Mouse (Mus musculus) MEL (cell line): ENCODE results near the gene Hadha. TPM values are rescaled to one million over a fixed set of nuclear protein-coding genes. Genes with fewer than 3 reads are reported as not detected.

Experiments
- DNase-seq: peaks from one replicate; pipeline ENCODE4 v3.0.0; 2011; ENCODE audit warnings: low read depth, low spot score
- H3K27ac ChIP-seq: 2 replicates; pipeline ENCODE4 v1.5.1; 2012; ENCODE audit warnings: low read depth, mild to moderate bottlenecking, control low read depth, low read length, moderate library complexity; ENCODE audit not compliant: control insufficient read depth
- H3K27me3 ChIP-seq, 2 experiments: fragments of 150-350 bp in 1 of 2; sonication (generic) in 1 of 2; 2 replicates each; pipeline ENCODE4 v1.6.1; 2012; ENCODE audit warnings: low read length in 2 of 2, mild to moderate bottlenecking in 2 of 2, improper control_type of control experiment in 1 of 2, moderate library complexity in 1 of 2; ENCODE audit not compliant: insufficient read depth in 2 of 2, control insufficient read depth in 1 of 2
- H3K36me3 ChIP-seq, 2 experiments: 2 replicates each; pipeline ENCODE4 v1.6.1; 2012 to 2014; ENCODE audit warnings: low read length in 2 of 2, improper control_type of control experiment in 1 of 2, inconsistent platforms in 1 of 2, mild to moderate bottlenecking in 1 of 2; ENCODE audit not compliant: insufficient read depth in 2 of 2, control insufficient read depth in 1 of 2
- H3K4me1 ChIP-seq, 2 experiments: fragments of 150-350 bp in 1 of 2; sonication (generic) in 1 of 2; 2 replicates each; pipeline ENCODE4 v1.6.1; 2012; ENCODE audit warnings: low read length in 2 of 2, improper control_type of control experiment in 1 of 2, mild to moderate bottlenecking in 1 of 2; ENCODE audit not compliant: insufficient read depth in 2 of 2, control insufficient read depth in 1 of 2
- H3K4me3 ChIP-seq, 2 experiments: fragments of 150-350 bp in 1 of 2; sonication (generic) in 1 of 2; 2 replicates each; pipeline ENCODE4 v1.5.1; 2012; ENCODE audit warnings: low read depth in 2 of 2, low read length in 2 of 2, mild to moderate bottlenecking in 2 of 2, moderate library complexity in 2 of 2, control low read depth in 1 of 2, improper control_type of control experiment in 1 of 2; ENCODE audit not compliant: control insufficient read depth in 1 of 2, insufficient read depth in 1 of 2
- H3K79me2 ChIP-seq: 2 replicates; pipeline ENCODE4 v1.6.1; 2012; ENCODE audit warnings: mild to moderate bottlenecking, low read length, moderate library complexity; ENCODE audit not compliant: control insufficient read depth, poor library complexity, insufficient read depth
- H3K9ac ChIP-seq: 2 replicates; pipeline ENCODE4 v1.6.1; 2012; ENCODE audit warnings: low read depth, mild to moderate bottlenecking, control low read depth, low read length, moderate library complexity; ENCODE audit not compliant: control insufficient read depth, poor library complexity, severe bottlenecking
- H3K9me3 ChIP-seq: fragments of 150-350 bp; sonication (generic); replicated peaks from 2 replicates; pipeline ENCODE4 v1.6.1; 2012; ENCODE audit warnings: mild to moderate bottlenecking, low read length, improper control_type of control experiment, moderate library complexity; ENCODE audit not compliant: insufficient read depth
- BHLHE40 ChIP-seq: IDR thresholded peaks from 2 replicates; pipeline ENCODE4 v1.6.1; 2012; ENCODE audit warnings: low read depth, mild to moderate bottlenecking, inconsistent platforms, low read length, improper control_type of control experiment, borderline replicate concordance
- CHD1 ChIP-seq: IDR thresholded peaks from 2 replicates; pipeline ENCODE4 v1.6.1; 2012; ENCODE audit warnings: low read depth, mild to moderate bottlenecking, inconsistent platforms, low read length, improper control_type of control experiment
- CTCF ChIP-seq, 3 experiments: IDR thresholded peaks in 2 of 3; conservative IDR thresholded peaks in 1 of 3; 2 replicates each; pipeline ENCODE4 v1.5.1; 2011 to 2012; ENCODE audit warnings: low read length in 3 of 3, low read depth in 2 of 3, mild to moderate bottlenecking in 2 of 3, improper control_type of control experiment in 1 of 3, inconsistent platforms in 1 of 3, mixed read lengths in 1 of 3, moderate library complexity in 1 of 3; ENCODE audit not compliant: control insufficient read depth in 1 of 3, insufficient read depth in 1 of 3, poor library complexity in 1 of 3, severe bottlenecking in 1 of 3
- E2F4 ChIP-seq: IDR thresholded peaks from 2 replicates; pipeline ENCODE4 v1.6.1; 2011; ENCODE audit warnings: low read depth, low read length, improper control_type of control experiment, borderline replicate concordance
- ELF1 ChIP-seq: IDR thresholded peaks from 2 replicates; pipeline ENCODE4 v1.6.1; 2014; ENCODE audit warnings: low read depth, mild to moderate bottlenecking, inconsistent platforms, low read length, improper control_type of control experiment, moderate library complexity
- EP300 ChIP-seq, 2 experiments: IDR thresholded peaks; 2 replicates each; pipeline ENCODE4 v1.6.1; 2011; ENCODE audit warnings: improper control_type of control experiment in 2 of 2, low read length in 2 of 2, low read depth in 1 of 2, mild to moderate bottlenecking in 1 of 2
- ETS1 ChIP-seq: IDR thresholded peaks from 2 replicates; pipeline ENCODE4 v1.6.1; 2012; ENCODE audit warnings: low read depth, mild to moderate bottlenecking, inconsistent platforms, low read length, improper control_type of control experiment, moderate library complexity
- GABPA ChIP-seq: IDR thresholded peaks from 2 replicates; pipeline ENCODE4 v1.6.1; 2012; ENCODE audit warnings: low read depth, mild to moderate bottlenecking, inconsistent platforms, low read length, improper control_type of control experiment, moderate library complexity
- HCFC1 ChIP-seq: IDR thresholded peaks from 2 replicates; pipeline ENCODE4 v1.6.1; 2012; ENCODE audit warnings: low read depth, mild to moderate bottlenecking, inconsistent platforms, low read length, improper control_type of control experiment, moderate library complexity
- MEF2A ChIP-seq: IDR thresholded peaks from 2 replicates; pipeline ENCODE4 v1.6.1; 2014; ENCODE audit warnings: low read depth, mild to moderate bottlenecking, inconsistent platforms, low read length, improper control_type of control experiment; ENCODE audit not compliant: poor library complexity, insufficient replicate concordance, severe bottlenecking; ENCODE audit errors: extremely low read depth
- MXI1 ChIP-seq: IDR thresholded peaks from 2 replicates; pipeline ENCODE4 v1.6.1; 2011; ENCODE audit warnings: mild to moderate bottlenecking, low read depth, low read length, improper control_type of control experiment
- MYB ChIP-seq: IDR thresholded peaks from 2 replicates; pipeline ENCODE4 v1.6.1; 2011; ENCODE audit warnings: mild to moderate bottlenecking, low read depth, low read length, improper control_type of control experiment
- MYC ChIP-seq: IDR thresholded peaks from 2 replicates; pipeline ENCODE4 v1.6.1; 2011; ENCODE audit warnings: low read depth, mild to moderate bottlenecking, low read length, improper control_type of control experiment, moderate library complexity
- NELFE ChIP-seq: IDR thresholded peaks from 2 replicates; pipeline ENCODE4 v1.6.1; 2011; ENCODE audit warnings: low read depth, low read length, improper control_type of control experiment
- NRF1 ChIP-seq: IDR thresholded peaks from 2 replicates; pipeline ENCODE4 v1.6.1; 2014; ENCODE audit warnings: low read depth, mild to moderate bottlenecking, inconsistent platforms, low read length, improper control_type of control experiment, moderate library complexity; ENCODE audit not compliant: poor library complexity, insufficient read depth, severe bottlenecking
- POLR2A ChIP-seq, 2 experiments: IDR thresholded peaks; 2 replicates each; pipeline ENCODE4 v1.6.1; 2011 to 2012; ENCODE audit warnings: low read length in 2 of 2, mild to moderate bottlenecking in 2 of 2, control low read depth in 1 of 2, improper control_type of control experiment in 1 of 2, low read depth in 1 of 2, moderate library complexity in 1 of 2; ENCODE audit not compliant: control insufficient read depth in 1 of 2, insufficient read depth in 1 of 2, poor library complexity in 1 of 2
- POLR2AphosphoS2 ChIP-seq: IDR thresholded peaks from 2 replicates; pipeline ENCODE4 v1.6.1; 2011; ENCODE audit warnings: low read length, improper control_type of control experiment
- SIN3A ChIP-seq: IDR thresholded peaks from 2 replicates; pipeline ENCODE4 v1.6.1; 2012; ENCODE audit warnings: low read length, improper control_type of control experiment, inconsistent platforms
- TAL1 ChIP-seq: IDR thresholded peaks from 2 replicates; pipeline ENCODE4 v1.6.1; 2012; ENCODE audit warnings: mild to moderate bottlenecking, inconsistent platforms, low read length, moderate library complexity, mixed read lengths
- TBP ChIP-seq: IDR thresholded peaks from 2 replicates; pipeline ENCODE4 v1.8.0; 2011; ENCODE audit warnings: low read depth, low read length, improper control_type of control experiment
- TCF12 ChIP-seq: IDR thresholded peaks from 2 replicates; pipeline ENCODE4 v1.6.1; 2014; ENCODE audit warnings: low read depth, mild to moderate bottlenecking, inconsistent platforms, low read length, improper control_type of control experiment, moderate library complexity
- UBTF ChIP-seq: IDR thresholded peaks from 2 replicates; pipeline ENCODE4 v1.6.1; 2012; ENCODE audit warnings: low read depth, mild to moderate bottlenecking, inconsistent platforms, low read length, improper control_type of control experiment, moderate library complexity, borderline replicate concordance; ENCODE audit not compliant: insufficient read depth
- USF1 ChIP-seq: IDR thresholded peaks from 2 replicates; pipeline ENCODE4 v1.6.1; 2014; ENCODE audit warnings: low read depth, mild to moderate bottlenecking, inconsistent platforms, low read length, improper control_type of control experiment, moderate library complexity
- USF2 ChIP-seq, 2 experiments: IDR thresholded peaks; 2 replicates each; pipeline ENCODE4 v1.6.1; 2011 to 2012; ENCODE audit warnings: improper control_type of control experiment in 2 of 2, low read length in 2 of 2, borderline replicate concordance in 1 of 2, inconsistent platforms in 1 of 2, low read depth in 1 of 2, mild to moderate bottlenecking in 1 of 2; ENCODE audit not compliant: insufficient read depth in 1 of 2
- ZMIZ1 ChIP-seq: IDR thresholded peaks from 2 replicates; pipeline ENCODE4 v1.6.1; 2012; ENCODE audit warnings: low read depth, mild to moderate bottlenecking, inconsistent platforms, low read length, improper control_type of control experiment, moderate library complexity
- polyA plus RNA-seq, 2 experiments: library from polyadenylated mRNA; stranded (reverse) in 1 of 2; unstranded in 1 of 2; fragments of >175 nt in 1 of 2; fragments of >200 nt in 1 of 2; gene quantifications; 2 replicates each; pipeline versions ENCODE4 v1.2.1 to v1.2.4; 2012; ENCODE audit warnings: low replicate concordance in 2 of 2, low read depth in 1 of 2; ENCODE audit not compliant: insufficient read length in 2 of 2, insufficient read depth in 1 of 2, missing spikeins in 1 of 2
- total RNA-seq: library from RNA; depleted of rRNA; stranded (reverse); fragments of 300-350 nt; gene quantifications from 2 replicates; pipeline ENCODE4 v1.2.3, GENCODE M21; 2012

Hadha gene
- total and polyA plus RNA-seq, 3 experiments = 107 to 271 (median 120) TPM

GRCm38 (mm10) chr5:30155821-30156629, 1.1 kb upstream of the Hadha start:
- peak; percentile 80 for DNase-seq
- H3K4me1 ChIP-seq = peaks cover 7 to 11% of the 10 kb centered on the region in 2 experiments
- peak overlapping the region; percentile 91 for H3K27ac ChIP-seq
- peak overlapping the region; percentile 68 to 88 for H3K4me3 ChIP-seq
- H3K9ac ChIP-seq = peak overlapping the region; percentile 92
- H3K27me3 ChIP-seq = no peaks in the 10 kb centered on the region
- peaks cover 61% of the 10 kb centered on the region for H3K79me2 ChIP-seq
- no peaks in the 10 kb centered on the region for H3K9me3 ChIP-seq
- no peak for TF ChIP-seq ETS1
- peak; percentile 16; the same call in 1 of the 2 replicates for TF ChIP-seq HCFC1
- TF ChIP-seq CHD1 = peak; percentile 97
- peak; percentile 40; the same call in 1 of the 2 replicates for TF ChIP-seq NRF1
- no peak for TF ChIP-seq POLR2AphosphoS2
- TF ChIP-seq MYC = 0 out of 2 replicates have a peak, but pooled peaks have one; percentile 49
- TF ChIP-seq MXI1 = peak; percentile 76
- no peak for TF ChIP-seq BHLHE40
- TF ChIP-seq NELFE = no peak
- TF ChIP-seq TBP = peak; percentile 44; the same call in 1 of the 2 replicates
- no peak; a peak in 1 of 4 replicates for TF ChIP-seq POLR2A (IDR thresholded peaks at IDR 0.05; ENCODE audit: control insufficient read depth in 1 of 2, insufficient read depth in 1 of 2, low read depth in 1 of 2, low read length in 2 of 2, poor library complexity in 1 of 2)
- TF ChIP-seq E2F4 = 0 out of 2 replicates have a peak, but pooled peaks have one; percentile 6
- TF ChIP-seq SIN3A = peak; percentile 87
- no peak for TF ChIP-seq USF2 (IDR thresholded peaks at IDR 0.05; ENCODE audit: borderline replicate concordance in 1 of 2, insufficient read depth in 1 of 2, low read depth in 1 of 2, low read length in 2 of 2)
- no peak for TF ChIP-seq TAL1
- 0 out of 2 replicates have a peak, but pooled peaks have one; percentile 19 for TF ChIP-seq ELF1
- TF ChIP-seq MYB = no peak
- TF ChIP-seq CTCF (IDR thresholded peaks at IDR 0.05 in 2 of 3, conservative IDR thresholded peaks at IDR 0.05 in 1 of 3; ENCODE audit: control insufficient read depth in 1 of 3, insufficient read depth in 1 of 3, low read depth in 2 of 3, low read length in 3 of 3, poor library complexity in 1 of 3, severe bottlenecking in 1 of 3) = no peak
- peaks cover 0 to 33% of the 10 kb centered on the region in 2 experiments; a peak in 2 of 4 replicates for H3K36me3 ChIP-seq

DNA sequence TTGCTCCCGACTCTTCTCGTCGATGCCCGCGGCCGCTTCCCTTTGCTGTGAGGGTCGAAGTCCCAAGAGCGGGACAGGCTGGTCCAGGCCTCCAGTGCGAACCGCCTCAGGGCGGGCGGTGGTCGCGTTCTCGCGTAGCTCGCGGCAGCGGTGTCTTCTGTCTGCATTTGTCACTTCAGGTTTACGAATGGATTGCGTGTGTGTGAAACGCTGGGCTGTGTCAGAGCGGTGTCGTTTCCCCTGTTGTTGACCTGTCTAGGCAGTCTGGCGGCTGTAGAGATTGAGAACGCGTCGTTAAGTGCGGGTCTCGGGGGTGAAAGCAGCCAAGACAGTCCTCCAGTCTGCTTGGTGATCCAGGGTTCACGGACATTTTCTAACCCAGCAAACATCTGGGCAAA, 432 bp upstream of the Hadha start:
- peak overlapping the region; percentile 91 for H3K27ac ChIP-seq
- H3K79me2 ChIP-seq = peaks cover 55% of the 10 kb centered on the region
- H3K9ac ChIP-seq = peak overlapping the region; percentile 92
- peaks cover 7 to 11% of the 10 kb centered on the region in 2 experiments for H3K4me1 ChIP-seq
- peaks cover 0 to 33% of the 10 kb centered on the region in 2 experiments; a peak in 2 of 4 replicates for H3K36me3 ChIP-seq
- no peaks in the 10 kb centered on the region for H3K9me3 ChIP-seq
- TF ChIP-seq USF1 (no peak), TAL1 (no peak), EP300 (IDR thresholded peaks at IDR 0.05; ENCODE audit: low read depth in 1 of 2, low read length in 2 of 2) (0 out of 4 replicates have a peak, but pooled peaks of 1 of the 2 experiments have one; percentile 2), ETS1 (no peak), E2F4 (no peak), POLR2A (IDR thresholded peaks at IDR 0.05; ENCODE audit: control insufficient read depth in 1 of 2, insufficient read depth in 1 of 2, low read depth in 1 of 2, low read length in 2 of 2, poor library complexity in 1 of 2) (peak in 1 of 2 experiments; percentile 23; a peak in 1 of 4 replicates), MEF2A (no peak), TCF12 (no peak), ELF1 (no peak), ZMIZ1 (peak; percentile 13), UBTF (no peak; the same call in 1 of the 2 replicates), GABPA (no peak), MYC (no peak)
- peak overlapping the region; percentile 68 to 88 for H3K4me3 ChIP-seq
- no peak for DNase-seq
- H3K27me3 ChIP-seq = no peaks in the 10 kb centered on the region
